Mouse (Mus musculus): ENCODE measurements around the gene Zfp3. TPM values are rescaled to one million over a fixed set of nuclear protein-coding genes. Genes with fewer than 3 reads are reported as not detected.

Gene Zfp3
- polyA plus RNA-seq (2014; fragmentation: Nextera tagmentation; extraction: Ambion mirVana) = 14.9 and 16.2 TPM in 2 replicates

DNA sequence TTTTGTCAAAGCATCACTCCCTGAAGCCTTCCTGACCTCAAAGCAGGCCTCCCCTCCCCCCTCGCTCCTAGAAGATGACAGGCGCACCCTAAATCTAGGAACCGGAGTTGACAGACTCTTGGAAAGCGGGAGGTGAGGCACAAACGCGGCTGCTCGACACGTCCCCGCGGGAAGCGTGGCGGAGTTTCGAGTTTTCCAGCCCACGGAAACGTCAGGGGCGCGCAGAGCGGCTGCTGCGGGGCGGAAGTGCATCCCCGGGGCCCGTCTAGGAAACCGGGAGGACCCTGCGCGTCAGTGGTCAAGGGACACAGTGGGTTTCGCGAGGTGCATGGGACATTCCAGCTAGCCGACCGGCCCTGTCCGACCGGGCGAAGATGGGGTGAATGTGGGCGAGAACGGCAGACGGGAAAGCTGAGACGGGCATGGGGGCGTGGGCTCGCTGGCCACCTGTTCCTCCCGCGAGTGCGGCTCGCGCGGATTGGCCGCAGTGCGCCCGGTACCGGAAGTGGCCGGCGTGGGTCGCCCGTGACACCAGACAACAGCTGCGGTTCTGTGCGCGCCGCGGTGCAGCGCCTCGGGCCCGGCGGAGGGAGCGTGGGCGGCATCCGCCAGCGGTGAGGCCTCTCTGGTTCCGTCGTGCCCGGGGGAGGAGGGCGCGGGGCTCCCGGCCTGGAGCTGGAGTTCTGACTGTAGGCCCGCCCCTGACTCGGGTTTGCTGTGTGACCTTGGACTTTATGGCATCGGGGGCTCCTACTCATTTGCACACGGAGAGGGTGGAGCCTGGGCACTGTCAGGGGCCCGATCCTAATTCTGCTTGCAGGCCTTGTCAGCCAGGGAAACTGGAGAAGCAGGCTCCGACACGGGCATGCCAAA is at the start of gene Zfp3:
Zfp3 (plus strand) TSS at position 274 of the 873 bp plus-strand sequence.
- H3K4me3 ChIP-seq (ENCODE audit: low read depth, low read length) = peak within 1 kb of the TSS; percentile 77
- ATAC-seq (peak; percentile 90), DNase-seq (ENCODE audit: low spot score) (peak; percentile 68)
- peak within 1 kb of the TSS; percentile 76 for H3K27ac ChIP-seq (ENCODE audit: low read depth, low read length)
- H3K4me2 ChIP-seq (ENCODE audit: low read length) = peak within 1 kb of the TSS; percentile 77
- H3K27me3 ChIP-seq (replicated peaks; ENCODE audit: control insufficient read depth, insufficient read depth, low read length) = no peaks in the 10 kb centered on the region
- peak within 1 kb of the TSS; percentile 84 for H3K9ac ChIP-seq (ENCODE audit: low read length)
- peaks cover 5% of the 10 kb centered on the region; the same call in 1 of the 2 replicates for H3K4me1 ChIP-seq (ENCODE audit: control insufficient read depth, insufficient read depth, low read length)
- H3K9me3 ChIP-seq (replicated peaks; ENCODE audit: control insufficient read depth, low read length) = no peaks in the 10 kb centered on the region
- under 1% methylated on average over 78 of the region's 78 CpGs for WGBS
- H3K36me3 ChIP-seq (ENCODE audit: control insufficient read depth, insufficient read depth, low read length) = 0 out of 2 replicates have a peak, but pooled peaks cover 2% of the 10 kb centered on the region

DNA sequence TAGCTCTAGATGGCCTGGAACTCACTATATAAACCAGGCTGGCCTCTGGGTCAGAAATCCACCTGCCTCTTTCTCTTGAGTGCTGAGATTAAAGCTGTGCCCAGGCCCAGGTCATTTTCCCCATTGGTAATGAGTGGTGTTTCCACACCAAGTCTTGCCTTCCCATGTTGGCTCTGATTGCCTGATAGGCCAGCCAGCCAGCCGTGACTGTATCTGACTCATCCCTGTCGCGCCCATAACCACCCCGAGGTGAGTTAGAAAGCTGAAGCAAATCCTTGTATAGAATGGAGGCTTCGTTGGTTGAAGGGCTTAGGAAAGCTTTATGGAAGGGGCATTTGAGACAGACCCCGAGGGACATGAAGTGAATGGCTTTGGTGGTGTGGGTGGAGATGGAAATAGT is 48.2 kb upstream of the Zfp3 start:
- no peak overlapping the region for H3K4me3 ChIP-seq (ENCODE audit: low read depth, low read length)
- 88% methylated on average over 6 of the region's 6 CpGs for WGBS
- no peak overlapping the region for H3K4me2 ChIP-seq (ENCODE audit: low read length)
- no peaks in the 10 kb centered on the region for H3K9me3 ChIP-seq (replicated peaks; ENCODE audit: control insufficient read depth, low read length)
- ATAC-seq = no peak
- DNase-seq (ENCODE audit: low spot score) = no peak
- H3K36me3 ChIP-seq (ENCODE audit: control insufficient read depth, insufficient read depth, low read length) = peaks cover 74% of the 10 kb centered on the region
- H3K27ac ChIP-seq (ENCODE audit: low read depth, low read length) = no peak overlapping the region
- no peaks in the 10 kb centered on the region for H3K27me3 ChIP-seq (replicated peaks; ENCODE audit: control insufficient read depth, insufficient read depth, low read length)
- H3K4me1 ChIP-seq (ENCODE audit: control insufficient read depth, insufficient read depth, low read length) = no peaks in the 10 kb centered on the region
- H3K9ac ChIP-seq (ENCODE audit: low read length) = no peak overlapping the region

DNA sequence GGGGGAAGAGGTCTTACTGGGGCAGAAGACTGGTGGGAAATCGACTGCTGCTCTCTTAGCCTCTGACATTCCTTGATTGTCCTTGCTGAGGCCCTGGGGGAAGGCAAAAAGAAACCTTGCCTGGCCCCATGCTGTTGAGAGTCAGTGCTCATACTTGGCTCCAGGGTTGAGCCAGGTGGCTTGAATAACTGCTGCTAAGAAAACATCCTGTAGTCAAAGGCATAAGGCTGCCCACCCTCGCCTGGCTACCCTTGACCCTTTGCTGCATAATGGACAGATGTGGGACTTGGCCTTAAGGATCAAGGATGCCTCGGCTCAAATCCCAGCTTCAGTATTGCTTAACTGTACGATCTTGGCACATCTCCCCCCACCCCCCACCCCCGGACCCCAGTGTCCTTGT is 45.5 kb upstream of the Zfp3 start:
- 76% methylated on average over 5 of the region's 5 CpGs for WGBS
- no peak overlapping the region for H3K4me2 ChIP-seq (ENCODE audit: low read length)
- no peak overlapping the region for H3K27ac ChIP-seq (ENCODE audit: low read depth, low read length)
- H3K9me3 ChIP-seq (replicated peaks; ENCODE audit: control insufficient read depth, low read length) = no peaks in the 10 kb centered on the region
- DNase-seq (ENCODE audit: low spot score) = no peak
- no peak for ATAC-seq
- H3K36me3 ChIP-seq (ENCODE audit: control insufficient read depth, insufficient read depth, low read length) = peaks cover 70% of the 10 kb centered on the region
- no peak overlapping the region for H3K4me3 ChIP-seq (ENCODE audit: low read depth, low read length)
- no peak overlapping the region for H3K9ac ChIP-seq (ENCODE audit: low read length)
- no peaks in the 10 kb centered on the region for H3K27me3 ChIP-seq (replicated peaks; ENCODE audit: control insufficient read depth, insufficient read depth, low read length)
- H3K4me1 ChIP-seq (ENCODE audit: control insufficient read depth, insufficient read depth, low read length) = no peaks in the 10 kb centered on the region

DNA sequence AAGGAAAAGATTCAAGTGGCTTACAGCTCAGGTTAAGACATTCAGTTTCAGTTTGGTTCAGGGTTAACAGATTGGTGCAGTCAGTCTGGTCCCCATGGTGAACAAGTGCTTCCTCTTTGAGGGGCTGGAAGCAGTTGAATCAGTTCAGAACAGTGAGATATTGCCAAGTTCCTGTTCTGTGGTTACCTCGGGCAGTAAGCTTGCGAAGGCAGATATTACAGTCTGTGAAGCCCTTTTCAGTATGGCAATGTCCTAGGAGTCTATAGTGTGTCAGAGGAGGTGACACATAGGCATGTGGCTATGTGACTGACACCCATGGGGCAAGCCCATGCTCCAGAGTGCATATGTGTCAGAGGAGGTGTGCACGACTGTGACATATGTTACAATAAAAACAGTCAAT is 43.4 kb upstream of the Zfp3 start:
- no peak overlapping the region for H3K27ac ChIP-seq (ENCODE audit: low read depth, low read length)
- H3K36me3 ChIP-seq (ENCODE audit: control insufficient read depth, insufficient read depth, low read length) = peaks cover 84% of the 10 kb centered on the region
- no peak for ATAC-seq

DNA sequence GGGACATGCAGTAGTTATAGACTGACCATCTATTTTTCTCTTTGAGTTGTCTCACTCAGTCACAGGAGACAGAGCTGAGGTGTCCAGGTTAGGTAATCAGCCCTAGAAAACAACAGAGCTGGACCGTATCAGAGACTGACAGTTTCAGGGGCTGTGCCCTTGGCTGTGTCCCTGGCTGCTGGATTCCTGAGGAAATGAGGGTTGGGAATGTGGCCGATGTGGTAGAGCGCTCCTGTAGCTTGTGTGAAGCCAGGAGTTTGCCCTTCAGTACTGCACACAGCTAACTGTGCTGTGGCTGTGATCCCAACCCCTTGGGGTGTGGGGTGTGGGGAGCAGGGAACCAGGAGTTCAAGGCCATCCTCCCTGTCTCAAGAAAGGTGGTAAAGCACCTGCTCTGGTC is 42.9 kb upstream of the Zfp3 start:
- H3K36me3 ChIP-seq (ENCODE audit: control insufficient read depth, insufficient read depth, low read length) = peaks cover 86% of the 10 kb centered on the region
- no peak overlapping the region for H3K27ac ChIP-seq (ENCODE audit: low read depth, low read length)
- WGBS = 95% methylated on average over 3 of the region's 3 CpGs
- H3K4me2 ChIP-seq (ENCODE audit: low read length) = no peak overlapping the region
- ATAC-seq (no peak), DNase-seq (ENCODE audit: low spot score) (no peak)
- no peaks in the 10 kb centered on the region for H3K9me3 ChIP-seq (replicated peaks; ENCODE audit: control insufficient read depth, low read length)
- H3K4me1 ChIP-seq (ENCODE audit: control insufficient read depth, insufficient read depth, low read length) = no peaks in the 10 kb centered on the region
- no peak overlapping the region for H3K9ac ChIP-seq (ENCODE audit: low read length)
- H3K27me3 ChIP-seq (replicated peaks; ENCODE audit: control insufficient read depth, insufficient read depth, low read length) = no peaks in the 10 kb centered on the region
- H3K4me3 ChIP-seq (ENCODE audit: low read depth, low read length) = no peak overlapping the region

More for the DNA sequence above, 43.4 kb upstream of the Zfp3 start:
- Histone ChIP-seq H3K4me3 (ENCODE audit: low read depth, low read length) (no peak overlapping the region), H3K9ac (ENCODE audit: low read length) (no peak overlapping the region), H3K27me3 (replicated peaks; ENCODE audit: control insufficient read depth, insufficient read depth, low read length) (no peaks in the 10 kb centered on the region), H3K4me1 (ENCODE audit: control insufficient read depth, insufficient read depth, low read length) (no peaks in the 10 kb centered on the region), H3K9me3 (replicated peaks; ENCODE audit: control insufficient read depth, low read length) (no peaks in the 10 kb centered on the region), H3K4me2 (ENCODE audit: low read length) (no peak overlapping the region)
- WGBS = 90% methylated on average over 3 of the region's 3 CpGs
- no peak for DNase-seq (ENCODE audit: low spot score)

DNA sequence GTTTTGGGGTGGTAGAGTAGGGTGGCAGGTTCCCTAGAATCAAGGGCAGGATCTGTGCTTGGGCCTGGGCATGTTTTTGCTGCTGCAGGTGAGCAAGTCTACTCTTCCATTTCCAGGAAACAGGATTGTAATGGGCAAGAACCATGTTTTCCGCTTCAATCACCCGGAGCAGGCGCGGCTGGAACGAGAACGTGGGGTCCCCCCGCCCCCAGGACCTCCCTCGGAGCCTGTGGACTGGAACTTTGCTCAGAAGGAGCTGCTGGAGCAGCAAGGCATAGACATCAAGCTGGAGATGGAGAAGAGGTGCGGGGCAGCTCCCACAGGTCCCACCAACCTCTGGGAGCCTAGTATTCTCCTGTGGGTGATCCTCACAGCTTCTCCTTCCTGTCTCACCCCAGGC is 39.3 kb upstream of the Zfp3 start:
- no peaks in the 10 kb centered on the region for H3K27me3 ChIP-seq (replicated peaks; ENCODE audit: control insufficient read depth, insufficient read depth, low read length)
- H3K27ac ChIP-seq (ENCODE audit: low read depth, low read length) = no peak overlapping the region
- H3K9me3 ChIP-seq (replicated peaks; ENCODE audit: control insufficient read depth, low read length) = no peaks in the 10 kb centered on the region
- no peak overlapping the region for H3K4me3 ChIP-seq (ENCODE audit: low read depth, low read length)
- H3K9ac ChIP-seq (ENCODE audit: low read length) = no peak overlapping the region
- DNase-seq (ENCODE audit: low spot score) (no peak), ATAC-seq (no peak)
- no peaks in the 10 kb centered on the region for H3K4me1 ChIP-seq (ENCODE audit: control insufficient read depth, insufficient read depth, low read length)
- no peak overlapping the region for H3K4me2 ChIP-seq (ENCODE audit: low read length)
- H3K36me3 ChIP-seq (ENCODE audit: control insufficient read depth, insufficient read depth, low read length) = peaks cover 84% of the 10 kb centered on the region
- WGBS = 90% methylated on average over 9 of the region's 9 CpGs

DNA sequence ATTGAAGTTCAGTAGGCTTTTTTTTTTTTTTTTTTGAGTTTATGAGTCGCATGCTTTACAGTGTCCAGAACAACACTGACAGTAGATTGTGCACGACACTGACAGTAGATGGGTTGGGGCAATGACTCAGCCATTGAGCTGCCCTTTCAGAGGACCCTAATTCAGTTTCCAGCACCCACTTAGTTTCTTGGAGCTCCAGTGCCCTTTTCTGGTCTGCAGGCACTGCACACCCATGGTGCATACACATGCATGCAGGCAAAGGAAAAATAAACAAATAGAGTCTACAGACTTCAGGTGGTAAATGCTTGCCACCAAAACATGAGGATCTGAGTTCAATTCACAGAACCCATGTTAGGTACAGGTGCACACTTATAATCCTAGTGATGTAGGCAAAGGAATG is 37.4 kb upstream of the Zfp3 start:
- Histone ChIP-seq H3K4me3 (ENCODE audit: low read depth, low read length) (no peak overlapping the region), H3K9me3 (replicated peaks; ENCODE audit: control insufficient read depth, low read length) (no peaks in the 10 kb centered on the region), H3K9ac (ENCODE audit: low read length) (no peak overlapping the region), H3K27ac (ENCODE audit: low read depth, low read length) (no peak overlapping the region), H3K27me3 (replicated peaks; ENCODE audit: control insufficient read depth, insufficient read depth, low read length) (no peaks in the 10 kb centered on the region), H3K4me1 (ENCODE audit: control insufficient read depth, insufficient read depth, low read length) (no peaks in the 10 kb centered on the region), H3K36me3 (ENCODE audit: control insufficient read depth, insufficient read depth, low read length) (peaks cover 70% of the 10 kb centered on the region), H3K4me2 (ENCODE audit: low read length) (no peak overlapping the region)
- no peak for DNase-seq (ENCODE audit: low spot score)
- ATAC-seq = no peak
- 90% methylated on average over 2 of the region's 2 CpGs for WGBS

DNA sequence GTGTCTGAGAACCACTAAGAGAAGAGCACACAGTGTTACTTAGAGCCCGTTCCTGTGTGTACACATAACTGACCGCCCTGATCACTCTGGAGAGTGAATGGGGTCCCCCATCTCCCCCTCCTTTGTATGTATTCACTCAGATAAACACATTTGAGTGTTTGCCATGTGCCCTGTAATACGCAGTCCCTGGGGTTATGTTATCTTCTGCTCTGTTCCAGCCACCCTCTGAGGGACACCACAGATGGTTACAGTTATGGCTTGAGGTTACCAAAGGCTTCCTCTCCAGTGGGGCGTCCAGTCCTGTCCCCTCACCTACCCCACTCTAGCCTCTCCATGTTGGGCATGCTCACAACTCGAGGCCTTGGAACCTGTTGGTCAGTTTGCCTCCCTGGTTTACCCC is 36.6 kb upstream of the Zfp3 start:
- Histone ChIP-seq H3K4me2 (ENCODE audit: low read length) (no peak overlapping the region), H3K4me1 (ENCODE audit: control insufficient read depth, insufficient read depth, low read length) (no peaks in the 10 kb centered on the region), H3K27me3 (replicated peaks; ENCODE audit: control insufficient read depth, insufficient read depth, low read length) (no peaks in the 10 kb centered on the region), H3K9me3 (replicated peaks; ENCODE audit: control insufficient read depth, low read length) (no peaks in the 10 kb centered on the region), H3K9ac (ENCODE audit: low read length) (no peak overlapping the region), H3K4me3 (ENCODE audit: low read depth, low read length) (no peak overlapping the region), H3K27ac (ENCODE audit: low read depth, low read length) (no peak overlapping the region), H3K36me3 (ENCODE audit: control insufficient read depth, insufficient read depth, low read length) (peaks cover 64% of the 10 kb centered on the region)
- WGBS = 93% methylated on average over 5 of the region's 5 CpGs
- ATAC-seq (no peak), DNase-seq (ENCODE audit: low spot score) (no peak)

DNA sequence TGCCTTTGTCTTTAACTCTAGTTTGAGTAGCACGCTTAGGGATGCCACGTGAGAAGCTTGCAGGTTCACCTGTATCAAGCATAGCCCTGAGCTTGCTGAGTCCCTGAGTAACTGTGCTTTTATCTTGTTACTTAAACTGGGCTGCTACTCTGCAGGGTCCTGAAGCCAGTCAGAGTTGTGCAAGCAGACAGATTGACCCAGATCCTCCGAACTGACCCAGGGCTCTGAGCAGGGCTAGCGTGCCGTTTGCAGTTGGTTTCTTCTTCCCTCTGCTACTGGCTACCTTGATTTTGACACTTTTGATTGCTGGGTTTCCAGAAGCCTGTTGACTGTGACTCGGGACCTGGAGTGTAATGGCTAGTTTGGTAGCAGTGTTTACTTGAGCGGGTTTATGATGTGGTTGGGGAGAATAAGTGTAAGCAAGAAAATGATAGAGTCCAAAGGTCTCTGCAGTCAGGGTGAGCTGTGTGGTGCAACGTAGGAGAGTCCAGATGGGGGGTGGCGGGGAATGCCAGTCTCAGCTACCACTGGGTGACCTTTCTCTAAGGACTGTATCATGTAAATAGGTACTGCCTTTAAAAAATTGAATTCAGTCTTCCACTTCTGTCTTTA is 33.5 kb upstream of the Zfp3 start:
- WGBS = 87% methylated on average over 9 of the region's 9 CpGs
- Histone ChIP-seq H3K9ac (ENCODE audit: low read length) (no peak overlapping the region), H3K9me3 (replicated peaks; ENCODE audit: control insufficient read depth, low read length) (no peaks in the 10 kb centered on the region), H3K4me2 (ENCODE audit: low read length) (no peak overlapping the region), H3K36me3 (ENCODE audit: control insufficient read depth, insufficient read depth, low read length) (peaks cover 41% of the 10 kb centered on the region), H3K4me3 (ENCODE audit: low read depth, low read length) (no peak overlapping the region), H3K27ac (ENCODE audit: low read depth, low read length) (no peak overlapping the region), H3K27me3 (replicated peaks; ENCODE audit: control insufficient read depth, insufficient read depth, low read length) (no peaks in the 10 kb centered on the region), H3K4me1 (ENCODE audit: control insufficient read depth, insufficient read depth, low read length) (no peaks in the 10 kb centered on the region)
- ATAC-seq = no peak
- no peak for DNase-seq (ENCODE audit: low spot score)
